Comparison of ENCODE assay signal across 9 mouse cellular contexts in genomic region chr7:100279803-100280202, GRCm38 (mm10). TPM values are rescaled to one million over a fixed set of nuclear protein-coding genes. Genes with fewer than 3 reads are reported as not detected.
DNase-seq lines count a peak whose midpoint lies in the region; ATAC-seq lines count a peak whose summit lies in the region.
"Had no signal": no experiment of that assay in that cellular context is flagged by ENCODE, and none has a peak within 500 bp of the region (broad histone marks: within the 10 kb centered on the region; RNA-seq: fewer than 3 reads in every experiment).

No protein-coding gene starts in this region.

- 0% methylated on average over 1 of the region's 1 CpGs for WGBS in hindbrain, embryonic 10.5 days
- 0% methylated on average over 1 of the region's 1 CpGs for WGBS in hindbrain, embryonic 16.5 days
- WGBS in forebrain, embryonic 11.5 days: 0% methylated on average over 1 of the region's 1 CpGs

- no peak overlapping the region for H3K9ac ChIP-seq in hindbrain, embryonic 16.5 days (ENCODE audit: low read depth, low read length)
- H3K9ac ChIP-seq in forebrain, embryonic 11.5 days (ENCODE audit: low read length): no peak overlapping the region
- H3K9ac ChIP-seq: limb, embryonic 13.5 days had no signal

- no peak overlapping the region for H3K27ac ChIP-seq in hindbrain, embryonic 10.5 days
- H3K27ac ChIP-seq in hindbrain, embryonic 16.5 days (ENCODE audit: low read depth, low read length): no peak overlapping the region
- H3K27ac ChIP-seq in forebrain, embryonic 11.5 days (ENCODE audit: low read depth, low read length): no peak overlapping the region
- H3K27ac ChIP-seq: limb, embryonic 13.5 days had no signal

- H3K4me1 ChIP-seq in hindbrain, embryonic 10.5 days (replicated peaks): peaks cover 13% of the 10 kb centered on the region; the same call in 1 of the 2 replicates
- H3K4me1 ChIP-seq in hindbrain, embryonic 16.5 days (ENCODE audit: control insufficient read depth, insufficient read depth, low read depth, low read length): no peaks in the 10 kb centered on the region
- H3K4me1 ChIP-seq in forebrain, embryonic 11.5 days (replicated peaks; ENCODE audit: control insufficient read depth, insufficient read depth, low read length): no peaks in the 10 kb centered on the region; the same call in 1 of the 2 replicates

- H3K9me3 ChIP-seq in hindbrain, embryonic 10.5 days: no peaks in the 10 kb centered on the region
- H3K9me3 ChIP-seq in hindbrain, embryonic 16.5 days (ENCODE audit: control insufficient read depth, low read length): no peaks in the 10 kb centered on the region
- no peaks in the 10 kb centered on the region for H3K9me3 ChIP-seq in forebrain, embryonic 11.5 days (ENCODE audit: control insufficient read depth, low read length)
- H3K9me3 ChIP-seq: limb, embryonic 13.5 days had no signal

- peaks cover 17% of the 10 kb centered on the region for H3K27me3 ChIP-seq in hindbrain, embryonic 10.5 days (ENCODE audit: insufficient read depth, poor library complexity, severe bottlenecking)
- no peaks in the 10 kb centered on the region for H3K27me3 ChIP-seq in hindbrain, embryonic 16.5 days (replicated peaks; ENCODE audit: control insufficient read depth, insufficient read depth, low read length)
- peaks cover 2% of the 10 kb centered on the region; the same call in 1 of the 2 replicates for H3K27me3 ChIP-seq in forebrain, embryonic 11.5 days (ENCODE audit: control insufficient read depth, insufficient read depth, low read length)

- no peaks in the 10 kb centered on the region for H3K36me3 ChIP-seq in hindbrain, embryonic 10.5 days
- H3K36me3 ChIP-seq in hindbrain, embryonic 16.5 days (ENCODE audit: control insufficient read depth, insufficient read depth, low read length): no peaks in the 10 kb centered on the region
- H3K36me3 ChIP-seq in forebrain, embryonic 11.5 days (ENCODE audit: control insufficient read depth, insufficient read depth, low read length): no peaks in the 10 kb centered on the region
- H3K36me3 ChIP-seq: limb, embryonic 13.5 days had no signal

- no peak overlapping the region for H3K4me2 ChIP-seq in hindbrain, embryonic 16.5 days (ENCODE audit: low read length)
- no peak overlapping the region for H3K4me2 ChIP-seq in forebrain, embryonic 11.5 days (ENCODE audit: low read depth, low read length, severe bottlenecking)
- H3K4me2 ChIP-seq: limb, embryonic 13.5 days had no signal

- peak; percentile 38 for DNase-seq in hindbrain, embryonic 10.5 days (ENCODE audit: low spot score)
- DNase-seq in urinary bladder, postnatal 14 days (ENCODE audit: low spot score): peak; percentile 50
- DNase-seq in urinary bladder, adult 18-20 months (ENCODE audit: low spot score in 2 of 2): no peak
- peak; percentile 43 for DNase-seq in cerebellum, adult 9-10 months
- DNase-seq in hindlimb bud, embryonic 11.5 days (ENCODE audit: extremely low spot score, low read depth, low spot score): peak; percentile 62
- DNase-seq in forebrain, embryonic 11.5 days (ENCODE audit: low spot score): no peak

- ATAC-seq in hindbrain, embryonic 16.5 days: no peak
- ATAC-seq in monocyte, adult 5-6 weeks (replicated peaks; ENCODE audit: insufficient number of reproducible peaks, low FRiP score, low TSS enrichment, poor library complexity, severe bottlenecking): peak; percentile 59; the same call in 1 of the 2 replicates
- ATAC-seq in forebrain, embryonic 11.5 days (replicated peaks; ENCODE audit: low FRiP score): no peak

- H3K4me3 ChIP-seq in hindbrain, embryonic 10.5 days: no peak overlapping the region
- H3K4me3 ChIP-seq in hindbrain, embryonic 16.5 days (ENCODE audit: low read length): no peak overlapping the region
- no peak overlapping the region for H3K4me3 ChIP-seq in forebrain, embryonic 11.5 days (ENCODE audit: low read depth, low read length)
- H3K4me3 ChIP-seq: limb, embryonic 13.5 days had no signal

RNA-seq across cellular contexts. Expression of gene P4ha3, which starts 5.5 kb away (rescaled TPM):
- polyA plus RNA-seq in hindbrain, embryonic 10.5 days (2016; fragmentation: Nextera tagmentation; extraction: Ambion mirVana): 1.0 and 3.5 TPM in 2 replicates
- polyA plus RNA-seq in hindbrain, embryonic 16.5 days (2015; fragmentation: Nextera tagmentation; extraction: Ambion mirVana): 5.5 and 10.4 TPM in 2 replicates
- not detected in 3 replicates for total RNA-seq in monocyte, adult 5-6 weeks (2017)
- polyA plus RNA-seq in forebrain, embryonic 11.5 days (2014; fragmentation: Nextera tagmentation; extraction: Ambion mirVana): 5.6 and 6.8 TPM in 2 replicates

RNA-seq across cellular contexts. Expression of gene Pgm2l1, which starts 52.6 kb away (rescaled TPM):
- 4.9 and 5.1 TPM in 2 replicates for polyA plus RNA-seq in hindbrain, embryonic 10.5 days (2016; fragmentation: Nextera tagmentation; extraction: Ambion mirVana)
- 29.2 and 33.7 TPM in 2 replicates for polyA plus RNA-seq in hindbrain, embryonic 16.5 days (2015; fragmentation: Nextera tagmentation; extraction: Ambion mirVana)
- 6.1 to 23.8 TPM (median 10.6 TPM) in 3 replicates for total RNA-seq in monocyte, adult 5-6 weeks (2017)
- polyA plus RNA-seq in forebrain, embryonic 11.5 days (2014; fragmentation: Nextera tagmentation; extraction: Ambion mirVana): 5.2 and 6.2 TPM in 2 replicates

Comparison
In these comparisons a context has a peak if more than half of its experiments do, and no peak if none do; other contexts are left out.
1. DNase-seq: peak in hindbrain, embryonic 10.5 days (single experiment), urinary bladder, postnatal 14 days (single experiment), cerebellum, adult 9-10 months (single experiment) and hindlimb bud, embryonic 11.5 days (single experiment); none in urinary bladder, adult 18-20 months (0 of 2) and forebrain, embryonic 11.5 days (single experiment).